Comparison of ENCODE assay signal across 8 mouse cellular contexts in the genomic region with DNA sequence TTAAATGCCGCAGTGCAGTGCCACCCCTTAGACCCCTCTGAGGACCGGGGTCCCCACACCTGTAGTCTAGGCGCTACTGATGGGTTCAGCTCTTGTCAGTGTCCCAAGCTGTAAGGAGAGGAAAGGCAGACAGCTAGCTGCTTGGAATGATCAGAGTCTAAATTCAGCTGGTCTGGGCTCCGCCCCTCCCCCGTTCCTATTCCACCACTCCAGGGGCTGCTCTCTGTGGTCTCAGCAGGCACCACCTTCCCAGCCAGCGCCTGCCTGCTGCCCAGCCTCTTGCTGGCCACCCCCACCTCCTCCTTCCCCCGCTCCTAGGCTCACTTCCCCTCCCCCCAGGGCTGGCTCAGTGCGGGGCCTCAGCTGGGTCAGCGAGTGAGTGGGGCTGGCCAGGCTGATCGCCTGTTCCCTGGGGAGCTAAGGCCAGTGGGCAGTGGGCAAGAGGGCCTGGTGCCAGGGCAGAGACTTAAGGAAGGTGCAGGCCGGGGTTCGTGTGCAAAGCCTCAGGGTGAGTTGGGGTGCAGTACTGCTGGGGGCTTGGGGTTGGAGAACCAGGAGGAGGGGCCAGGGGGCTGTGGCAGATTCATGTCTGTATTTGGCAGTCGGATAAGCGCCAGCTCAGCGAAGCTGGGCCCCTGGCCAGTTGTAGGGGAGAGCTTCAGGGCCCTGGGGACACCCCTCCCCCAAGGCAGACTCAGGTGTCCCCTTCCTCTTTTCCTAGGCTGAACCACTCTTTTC. TPM values are rescaled to one million over a fixed set of nuclear protein-coding genes. Genes with fewer than 3 reads are reported as not detected.
DNase-seq lines count a peak whose midpoint lies in the region; ATAC-seq lines count a peak whose summit lies in the region.

No protein-coding gene starts in this region.

- H3K9me3 ChIP-seq in embryonic facial prominence, embryonic 14.5 days (ENCODE audit: control insufficient read depth, low read length) = no peaks in the 10 kb centered on the region
- H3K9me3 ChIP-seq in heart, embryonic 12.5 days (replicated peaks) = no peaks in the 10 kb centered on the region

- peak overlapping the region; percentile 55 for H3K9ac ChIP-seq in embryonic facial prominence, embryonic 14.5 days (ENCODE audit: low read depth, low read length)
- H3K9ac ChIP-seq in heart, embryonic 12.5 days = peak overlapping the region; percentile 76

- no peaks in the 10 kb centered on the region for H3K27me3 ChIP-seq in embryonic facial prominence, embryonic 14.5 days (replicated peaks; ENCODE audit: control insufficient read depth, insufficient read depth, low read length)
- no peaks in the 10 kb centered on the region for H3K27me3 ChIP-seq in heart, embryonic 12.5 days (replicated peaks)

- peak overlapping the region; percentile 13; the same call in 1 of the 2 replicates for H3K4me3 ChIP-seq in embryonic facial prominence, embryonic 14.5 days (ENCODE audit: low read depth, low read length)
- H3K4me3 ChIP-seq in heart, embryonic 12.5 days = peak overlapping the region; percentile 49

- 11% methylated on average over 13 of the region's 15 CpGs for WGBS in embryonic facial prominence, embryonic 14.5 days
- WGBS in heart, embryonic 12.5 days = 2% methylated on average over 15 of the region's 15 CpGs

- DNase-seq in urinary bladder, postnatal 25 days (ENCODE audit: low spot score) = peak; percentile 26
- no peak for DNase-seq in urinary bladder, adult 2 months (ENCODE audit: low spot score)
- DNase-seq in embryonic facial prominence, embryonic 14.5 days (ENCODE audit: low spot score) = peak; percentile 88
- peak; percentile 84 for DNase-seq in kidney, postnatal 14 days
- no peak for DNase-seq in spleen, adult 18-20 months

- peak overlapping the region; percentile 80 for H3K27ac ChIP-seq in embryonic facial prominence, embryonic 14.5 days (replicated peaks; ENCODE audit: low read depth, low read length)
- peak overlapping the region; percentile 100 for H3K27ac ChIP-seq in heart, embryonic 12.5 days (ENCODE audit: poor library complexity, severe bottlenecking)

- peaks cover 24% of the 10 kb centered on the region for H3K4me1 ChIP-seq in embryonic facial prominence, embryonic 14.5 days (ENCODE audit: control insufficient read depth, insufficient read depth, low read length)
- H3K4me1 ChIP-seq in heart, embryonic 12.5 days (replicated peaks) = peaks cover 63% of the 10 kb centered on the region

- H3K36me3 ChIP-seq in embryonic facial prominence, embryonic 14.5 days (ENCODE audit: control insufficient read depth, insufficient read depth, low read length) = peaks cover 56% of the 10 kb centered on the region
- peaks cover 63% of the 10 kb centered on the region for H3K36me3 ChIP-seq in heart, embryonic 12.5 days

- peak overlapping the region; percentile 43 for H3K4me2 ChIP-seq in embryonic facial prominence, embryonic 14.5 days (ENCODE audit: low read depth, low read length)
- H3K4me2 ChIP-seq in heart, embryonic 12.5 days = peak overlapping the region; percentile 79

- peak; percentile 87 for ATAC-seq in embryonic facial prominence, embryonic 14.5 days (ENCODE audit: low read depth)
- peak; percentile 86 for ATAC-seq in heart, embryonic 12.5 days (ENCODE audit: insufficient number of reproducible peaks, low FRiP score)
- 0 out of 2 replicates have a peak, but pooled peaks have one; percentile 7 for ATAC-seq in megakaryocyte progenitor cell, adult 5-6 weeks (replicated peaks; ENCODE audit: poor library complexity)
- ATAC-seq in inflammation-experienced regulatory T-cells, adult 6 months = no peak

RNA-seq across cellular contexts. Expression of gene Speg, which starts 24.8 kb away (rescaled TPM):
- 91.1 and 102 TPM in 2 replicates for polyA plus RNA-seq in urinary bladder, adult 2 months (2012; rRNA removed)
- polyA plus RNA-seq in embryonic facial prominence, embryonic 14.5 days (2014; fragmentation: Nextera tagmentation; extraction: Ambion mirVana) = 20.2 and 20.3 TPM in 2 replicates
- 61.5 and 67.4 TPM in 2 replicates for polyA plus RNA-seq in heart, embryonic 12.5 days (2016; fragmentation: Nextera tagmentation; extraction: Ambion mirVana)
- total RNA-seq in megakaryocyte progenitor cell, adult 5-6 weeks (2015) = not detected in 2 replicates
- total RNA-seq in megakaryocyte progenitor cell, adult 5-6 weeks (2017) = not detected in 2 replicates
- polyA plus RNA-seq in inflammation-experienced regulatory T-cells, adult 6 months (2017; shearing (Covaris generic)) = under 1 TPM in 1 of 3 experiments, not detected in 2; 0.34 TPM

RNA-seq across cellular contexts. Expression of gene Gmppa, which starts 35.8 kb away (rescaled TPM):
- polyA plus RNA-seq in urinary bladder, adult 2 months (2012; rRNA removed) = 140 and 188 TPM in 2 replicates
- polyA plus RNA-seq in embryonic facial prominence, embryonic 14.5 days (2014; fragmentation: Nextera tagmentation; extraction: Ambion mirVana) = 74.2 and 82.9 TPM in 2 replicates
- 67.7 and 69.1 TPM in 2 replicates for polyA plus RNA-seq in heart, embryonic 12.5 days (2016; fragmentation: Nextera tagmentation; extraction: Ambion mirVana)
- 65.8 and 74.1 TPM in 2 replicates for total RNA-seq in megakaryocyte progenitor cell, adult 5-6 weeks (2015)
- total RNA-seq in megakaryocyte progenitor cell, adult 5-6 weeks (2017) = 87.0 and 98.6 TPM in 2 replicates
- 10 to 100 TPM; 44.2 to 67.2 (median 62.7) TPM for polyA plus RNA-seq in inflammation-experienced regulatory T-cells, adult 6 months (2017; shearing (Covaris generic))

RNA-seq across cellular contexts. Expression of gene Des, which starts 39.8 kb away (rescaled TPM):
- 1,825 and 2,682 TPM in 2 replicates for polyA plus RNA-seq in urinary bladder, adult 2 months (2012; rRNA removed)
- polyA plus RNA-seq in embryonic facial prominence, embryonic 14.5 days (2014; fragmentation: Nextera tagmentation; extraction: Ambion mirVana) = 159 and 218 TPM in 2 replicates
- polyA plus RNA-seq in heart, embryonic 12.5 days (2016; fragmentation: Nextera tagmentation; extraction: Ambion mirVana) = 500 and 521 TPM in 2 replicates
- not detected in 2 replicates for total RNA-seq in megakaryocyte progenitor cell, adult 5-6 weeks (2015)
- not detected in 2 replicates for total RNA-seq in megakaryocyte progenitor cell, adult 5-6 weeks (2017)
- polyA plus RNA-seq in inflammation-experienced regulatory T-cells, adult 6 months (2017; shearing (Covaris generic)) = under 1 TPM in 1 of 3 experiments, not detected in 2; 0.64 TPM

RNA-seq across cellular contexts. Expression of gene Asic4, which starts 50.3 kb away (rescaled TPM):
- polyA plus RNA-seq in urinary bladder, adult 2 months (2012; rRNA removed) = 0.03 and 0.06 TPM in 2 replicates
- polyA plus RNA-seq in embryonic facial prominence, embryonic 14.5 days (2014; fragmentation: Nextera tagmentation; extraction: Ambion mirVana) = 0.16 and 0.18 TPM in 2 replicates
- 0.24 and 0.33 TPM in 2 replicates for polyA plus RNA-seq in heart, embryonic 12.5 days (2016; fragmentation: Nextera tagmentation; extraction: Ambion mirVana)
- total RNA-seq in megakaryocyte progenitor cell, adult 5-6 weeks (2015) = not detected in 2 replicates
- not detected in 2 replicates for total RNA-seq in megakaryocyte progenitor cell, adult 5-6 weeks (2017)
- not detected for polyA plus RNA-seq in inflammation-experienced regulatory T-cells, adult 6 months (2017; shearing (Covaris generic))

Comparison
In these comparisons a context has a peak if more than half of its experiments do, and no peak if none do; other contexts are left out.
1. DNase-seq: peak in urinary bladder, postnatal 25 days (single experiment), embryonic facial prominence, embryonic 14.5 days (single experiment) and kidney, postnatal 14 days (single experiment); none in urinary bladder, adult 2 months (single experiment) and spleen, adult 18-20 months (0 of 2).
2. RNA of gene Speg, which starts 24.8 kb away (polyA plus RNA-seq): 91.1 to 102 TPM in urinary bladder, adult 2 months, 61.5 to 67.4 TPM in heart, embryonic 12.5 days and 20.2 to 20.3 TPM in embryonic facial prominence, embryonic 14.5 days; 0.34 TPM in inflammation-experienced regulatory T-cells, adult 6 months; every median in the first group is over 10 times any median in the second.
3. RNA of gene Des, which starts 39.8 kb away (polyA plus RNA-seq): 1,825 to 2,682 TPM in urinary bladder, adult 2 months, 500 to 521 TPM in heart, embryonic 12.5 days and 159 to 218 TPM in embryonic facial prominence, embryonic 14.5 days; 0.64 TPM in inflammation-experienced regulatory T-cells, adult 6 months; every median in the first group is over 10 times any median in the second.